Mouse (Mus musculus): ENCODE results near the gene Sun1.

Gene Sun1

DNA sequence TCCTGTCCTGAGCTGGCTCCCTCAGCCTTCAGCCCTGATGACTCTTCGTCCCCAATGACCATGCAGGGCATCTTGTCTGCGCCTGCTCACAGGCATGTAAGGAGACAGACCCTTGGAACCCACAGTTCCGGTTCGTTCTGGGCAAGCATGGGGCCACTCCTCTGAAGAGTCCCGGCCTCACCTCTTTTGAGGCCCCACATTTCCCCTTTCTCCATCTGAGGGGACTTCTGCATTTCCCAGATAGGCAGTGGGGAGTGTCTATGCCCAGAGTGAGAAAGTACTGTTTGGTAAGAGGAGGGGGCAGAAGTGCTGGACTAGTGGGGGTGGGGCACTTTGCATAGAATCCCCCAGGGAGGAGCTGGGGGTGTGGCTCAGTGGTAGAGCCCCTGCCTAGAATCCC lies 86.7 kb downstream of the Sun1 start:
- peak; percentile 55 to 60 for DNase-seq

- DNase-seq, result no peak
Measured at GRCm38 (mm10) chr5:139287787-139288186, 87.3 kb downstream of the Sun1 start.

DNA sequence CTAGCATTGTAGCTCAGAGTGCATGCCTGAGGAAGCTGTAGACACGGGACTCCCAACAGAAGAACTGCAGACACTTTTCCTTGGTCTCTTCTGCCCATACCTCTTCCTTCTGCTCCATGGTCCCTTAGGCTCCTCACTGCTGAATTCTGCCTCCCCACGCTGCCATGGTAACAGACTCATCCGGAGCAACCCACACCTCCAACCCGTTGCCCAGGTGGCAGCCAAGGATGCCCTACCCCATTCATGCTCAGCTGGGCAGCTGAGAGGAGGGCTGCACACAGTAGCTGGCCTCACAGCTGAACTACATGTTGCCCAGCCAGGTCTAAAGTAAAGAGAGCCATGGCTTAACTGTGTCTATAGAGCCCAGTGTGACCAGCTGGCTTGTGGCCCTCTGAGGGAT lies 88.2 kb downstream of the Sun1 start:
- no peak for DNase-seq

DNA sequence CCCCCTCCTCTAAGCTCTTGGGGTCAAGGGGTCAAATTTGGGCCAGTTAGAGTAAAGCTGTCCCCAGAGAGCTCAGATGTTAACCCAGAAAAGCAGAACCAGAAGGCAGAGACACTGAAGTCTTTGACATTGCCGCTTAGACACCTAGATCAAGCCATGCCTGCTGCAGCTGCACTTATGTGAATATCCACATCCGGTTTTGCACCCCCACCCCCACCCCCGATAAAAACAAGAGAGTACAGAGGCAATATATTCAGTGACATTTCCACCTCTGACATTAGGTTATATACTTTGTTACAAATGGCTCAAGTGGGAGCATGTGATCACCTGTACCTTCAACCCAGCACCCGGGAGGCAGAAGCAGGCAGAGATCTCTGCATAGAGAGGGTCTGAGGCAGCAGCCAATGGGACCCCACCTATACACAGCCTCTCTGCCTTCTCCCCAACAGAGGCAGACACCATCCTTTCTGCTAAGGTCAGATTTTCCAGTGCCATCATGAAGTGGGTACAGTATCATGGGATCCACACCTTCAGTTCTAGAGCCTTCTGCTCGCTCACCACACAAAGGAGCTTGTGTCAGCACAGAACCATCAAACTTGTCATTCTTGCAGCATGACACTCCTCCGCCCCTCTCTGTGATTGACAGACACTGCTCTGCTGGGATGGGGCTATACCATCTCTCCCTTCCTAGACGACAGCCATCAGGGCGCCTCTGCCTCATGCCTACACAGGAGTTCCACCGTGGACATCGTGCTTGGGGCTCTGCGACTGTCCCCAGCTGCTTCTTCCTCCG lies 90.2 kb downstream of the Sun1 start:
- no peak for DNase-seq

DNA sequence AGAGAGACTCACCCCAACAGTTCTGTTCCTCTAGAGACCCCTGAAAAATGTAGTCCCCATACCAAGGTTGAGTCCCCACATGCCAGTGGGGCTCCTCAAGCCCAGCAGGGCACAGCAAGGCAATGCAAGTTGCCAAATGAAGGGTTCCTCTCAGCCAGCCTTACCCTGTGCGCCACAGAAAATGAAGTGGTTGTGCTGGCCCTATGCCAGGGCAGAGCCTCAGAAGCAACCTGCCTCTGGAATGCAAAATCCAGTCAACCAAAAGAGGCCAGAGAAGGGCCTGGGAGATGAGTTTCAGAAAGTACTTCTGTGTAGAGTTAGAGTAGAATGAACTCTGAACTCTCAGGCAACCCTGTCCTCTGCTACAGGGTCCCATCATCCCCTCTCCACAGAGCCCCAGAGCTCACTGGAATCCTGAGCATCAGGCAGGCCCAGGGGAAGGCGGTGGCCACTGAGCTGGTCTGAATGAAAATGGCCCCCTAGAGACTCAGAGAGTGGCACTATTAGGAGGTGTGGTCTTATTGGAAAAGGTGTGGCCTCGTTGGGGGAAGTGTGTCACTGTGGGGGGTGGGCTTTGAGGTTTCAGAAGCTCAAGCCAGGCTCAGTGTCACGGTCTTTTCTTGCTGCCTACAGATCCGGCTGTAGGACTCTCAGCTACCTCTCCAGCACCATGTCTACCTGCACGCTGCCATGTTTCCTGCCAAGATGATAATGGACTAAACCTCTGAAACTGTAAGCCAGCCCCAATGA lies 91.5 kb downstream of the Sun1 start:
- no peak for DNase-seq

DNA sequence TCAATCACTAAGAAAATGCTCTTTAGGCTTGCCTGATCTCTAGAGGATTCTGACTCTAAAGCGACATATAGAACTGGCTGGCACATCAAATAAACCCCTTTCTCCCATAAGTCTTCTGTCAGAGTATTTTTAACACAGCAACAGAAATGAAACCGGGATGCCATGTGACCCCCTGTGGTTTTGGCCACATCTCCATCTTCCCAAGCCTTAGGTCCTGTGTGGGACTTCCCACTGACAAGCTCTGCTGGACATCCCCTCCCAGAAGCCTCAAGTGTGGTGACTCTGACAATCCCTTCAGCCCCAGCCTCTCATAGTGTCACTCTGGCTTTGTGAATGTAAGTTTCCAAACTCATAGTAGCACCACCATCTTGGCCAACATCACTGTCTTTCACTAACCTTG lies 93.7 kb downstream of the Sun1 start:
- no peak for DNase-seq

- DNase-seq, result no peak
Measured at GRCm38 (mm10) chr5:139297092-139297491, 96.7 kb downstream of the Sun1 start.

GRCm38 (mm10) chr5:139297745-139298144 lies 97.3 kb downstream of the Sun1 start:
- DNase-seq, result no peak

Measured in lung, postnatal 4 days (tissue).